Mouse (Mus musculus) Patski (cell line): ENCODE data around the gene Prr15l. TPM values are rescaled to one million over a fixed set of nuclear protein-coding genes. Genes with fewer than 3 reads are reported as not detected.

Experiments used
- ATAC-seq: fragments of 100-300 bp; one replicate; pipeline ENCODE4 v1.8.0; 2021
- CTCF ChIA-PET: fragments of 350-600 bp; sonication (Branson Sonifier 250); formaldehyde crosslinking; loops from one replicate; lab custom pipeline; 2022; ENCODE audit warnings: inconsistent platforms; lab: Charles Lee
- POLR2A ChIA-PET: fragments of 350-600 bp; sonication (Branson Sonifier 250); formaldehyde crosslinking; loops from one replicate; lab custom pipeline; 2022; ENCODE audit warnings: antibody characterized with exemption, inconsistent platforms; lab: Charles Lee
- DNase-seq: peaks from one replicate; pipeline ENCODE4 v3.0.0-alpha.2; 2011; ENCODE audit warnings: low read depth, low spot score
- H3K27me3 ChIP-seq: fragments of 371-371 bp; one replicate; pipeline ENCODE4 v1.5.1; 2021
- CTCF ChIP-seq: fragments of 100-300 bp; IDR thresholded peaks from one replicate; pipeline ENCODE4 v1.5.1; 2021
- in situ Hi-C: fragments of 300-500 bp; cut with MboI; formaldehyde crosslinking; loops from 3 replicates; pipeline ENCODE4 v1.11.1; 2018; ENCODE audit warnings: low pct_unique_long_range_greater_than_20kb, mixed read lengths
- polyA plus RNA-seq: library from polyadenylated mRNA; unstranded; gene quantifications from one replicate; pipeline ENCODE4 v1.2.3, GENCODE M21; 2021

Prr15l gene
- polyA plus RNA-seq, result 2.1 TPM

DNA sequence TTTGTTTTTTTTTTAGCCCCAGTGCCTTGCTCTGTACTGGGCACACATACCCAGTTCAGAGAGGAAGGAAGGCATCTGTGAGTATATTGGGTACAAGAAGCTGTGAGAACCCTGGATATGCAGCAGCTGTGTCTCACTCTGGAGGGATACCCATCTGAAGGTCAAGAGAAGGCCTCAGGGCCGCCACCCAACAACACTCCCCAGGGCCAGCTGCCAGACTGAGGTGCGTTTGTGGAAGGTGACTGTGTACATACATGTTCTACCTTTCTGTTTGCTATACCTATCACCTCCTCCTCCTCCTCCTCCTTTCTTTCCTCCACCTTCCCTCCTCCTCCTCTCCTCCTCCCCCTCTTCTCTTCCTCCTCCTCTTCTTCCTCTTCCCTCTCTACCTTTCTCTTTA lies at the start of gene Prr15l:
Prr15l (plus strand) TSS at position 17 of the 400 bp plus-strand sequence.
- ChIA-PET POLR2A (interaction anchor here (1.2 kb wide), 1 partner anchor 32 kb away, joined by 3 read pairs; no protein-coding TSS in a partner anchor), CTCF (interaction anchor here (1.6 to 2.0 kb wide), 2 partner anchors 9 to 64 kb away, joined by 3 to 6 read pairs; no protein-coding TSS in a partner anchor)
- no peaks in the 10 kb centered on the region for H3K27me3 ChIP-seq
- in situ Hi-C loops, result loop anchor here (5.0 kb wide), 1 partner anchor 99 kb away; the partner anchor contains the start of gene Scrn2
- TF ChIP-seq CTCF, result no peak
- no peak for ATAC-seq
- DNase-seq, result no peak

GRCm38 (mm10) chr11:96878715-96879114 lies 49.2 kb upstream of the Prr15l start:
- H3K27me3 ChIP-seq, result peaks cover 6% of the 10 kb centered on the region
- CTCF ChIA-PET, result no interaction called here
- no peak for ATAC-seq
- POLR2A ChIA-PET, result no interaction called here
- TF ChIP-seq CTCF, result no peak
- in situ Hi-C loops, result no loop called here
- no peak for DNase-seq

DNA sequence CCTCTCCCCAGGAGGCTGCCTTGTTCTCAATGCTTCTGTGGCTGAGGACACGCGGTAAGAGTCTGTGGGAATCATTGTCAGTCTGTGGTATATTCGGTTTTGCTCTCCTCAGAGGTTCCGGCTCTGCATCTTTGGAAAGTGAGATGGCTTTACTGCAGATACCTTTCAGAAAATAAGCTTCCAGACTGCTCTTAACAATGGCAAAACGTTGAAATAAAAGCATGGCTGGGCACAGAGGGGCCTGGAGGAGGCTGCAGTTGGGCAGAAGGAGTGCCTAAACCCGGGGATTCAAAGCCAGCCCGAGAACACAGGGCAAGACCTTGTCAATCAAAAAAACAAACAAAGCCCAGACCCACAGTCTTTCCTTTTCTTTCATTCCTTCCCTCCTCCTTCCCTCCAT lies 48.5 kb upstream of the Prr15l start:
- DNase-seq (no peak), ATAC-seq (no peak)
- ChIA-PET POLR2A (no interaction called here), CTCF (no interaction called here)
- no peak for TF ChIP-seq CTCF
- in situ Hi-C loops, result no loop called here
- peaks cover 6% of the 10 kb centered on the region for H3K27me3 ChIP-seq

DNA sequence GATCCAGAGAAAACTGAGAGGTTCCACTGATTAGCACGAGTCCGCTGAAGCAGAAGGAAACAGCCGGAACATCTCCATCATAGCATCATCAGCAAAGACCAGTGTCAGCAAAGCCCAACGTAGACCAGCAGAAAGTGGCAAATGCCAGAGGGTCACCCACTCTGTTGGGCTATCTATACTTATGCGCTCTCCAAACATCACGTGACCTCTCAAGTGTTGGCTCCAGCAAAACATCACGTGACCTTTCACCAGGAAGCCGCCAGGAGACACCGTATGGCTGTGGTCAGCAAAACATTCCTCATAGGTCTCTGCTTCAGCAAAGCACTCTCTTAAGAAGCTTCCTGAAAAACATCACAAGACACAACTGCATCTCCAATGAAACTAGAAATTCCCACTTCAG lies 47.6 kb upstream of the Prr15l start:
- POLR2A ChIA-PET, result interaction anchor here (0.6 kb wide), 1 partner anchor 99 kb away, joined by 3 read pairs; no protein-coding TSS in a partner anchor
- no peak for DNase-seq
- peaks cover 6% of the 10 kb centered on the region for H3K27me3 ChIP-seq
- ATAC-seq, result no peak
- CTCF ChIA-PET, result no interaction called here
- in situ Hi-C loops, result no loop called here
- TF ChIP-seq CTCF, result no peak

DNA sequence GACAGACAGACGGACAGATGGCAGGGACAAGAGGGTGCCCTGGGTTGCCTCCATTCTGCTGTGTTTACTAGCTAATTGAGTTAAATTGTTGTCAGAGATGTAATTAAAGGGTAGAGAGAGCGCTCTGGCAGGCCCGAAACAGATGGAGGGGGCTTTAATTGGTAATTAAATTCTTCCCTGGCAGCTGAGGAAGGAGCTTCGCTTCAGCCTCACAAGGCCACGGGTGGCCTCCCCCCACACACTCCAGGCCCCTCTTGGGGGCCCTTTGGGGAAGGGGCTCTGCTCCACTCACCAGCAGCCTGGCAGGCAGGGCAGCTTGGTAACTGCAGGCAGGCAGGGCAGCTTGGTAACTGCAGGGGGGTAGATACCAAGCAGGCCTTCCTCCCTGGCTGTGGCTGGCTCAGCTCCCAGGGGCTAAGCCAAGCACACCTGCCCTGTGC lies 42.0 kb upstream of the Prr15l start:
- no peak for ATAC-seq
- no peak for DNase-seq
- H3K27me3 ChIP-seq, result no peaks in the 10 kb centered on the region
- ChIA-PET CTCF (interaction anchor here (0.9 kb wide), 1 partner anchor 24 kb away, joined by 3 read pairs; no protein-coding TSS in a partner anchor), POLR2A (no interaction called here)
- no peak for TF ChIP-seq CTCF
- in situ Hi-C loops, result no loop called here

GRCm38 (mm10) chr11:96886942-96887546 lies 40.9 kb upstream of the Prr15l start:
- DNase-seq (no peak), ATAC-seq (no peak)
- POLR2A ChIA-PET, result no interaction called here
- no peaks in the 10 kb centered on the region for H3K27me3 ChIP-seq
- no peak for TF ChIP-seq CTCF
- CTCF ChIA-PET, result no interaction called here
- in situ Hi-C loops, result no loop called here

GRCm38 (mm10) chr11:96891784-96892527 lies 35.9 kb upstream of the Prr15l start:
- ChIA-PET POLR2A (interaction anchor here (0.6 kb wide), 1 partner anchor 56 kb away, joined by 4 read pairs; no protein-coding TSS in a partner anchor), CTCF (no interaction called here)
- no peak for DNase-seq
- TF ChIP-seq CTCF, result no peak
- H3K27me3 ChIP-seq, result no peaks in the 10 kb centered on the region
- ATAC-seq, result no peak
- in situ Hi-C loops, result no loop called here

DNA sequence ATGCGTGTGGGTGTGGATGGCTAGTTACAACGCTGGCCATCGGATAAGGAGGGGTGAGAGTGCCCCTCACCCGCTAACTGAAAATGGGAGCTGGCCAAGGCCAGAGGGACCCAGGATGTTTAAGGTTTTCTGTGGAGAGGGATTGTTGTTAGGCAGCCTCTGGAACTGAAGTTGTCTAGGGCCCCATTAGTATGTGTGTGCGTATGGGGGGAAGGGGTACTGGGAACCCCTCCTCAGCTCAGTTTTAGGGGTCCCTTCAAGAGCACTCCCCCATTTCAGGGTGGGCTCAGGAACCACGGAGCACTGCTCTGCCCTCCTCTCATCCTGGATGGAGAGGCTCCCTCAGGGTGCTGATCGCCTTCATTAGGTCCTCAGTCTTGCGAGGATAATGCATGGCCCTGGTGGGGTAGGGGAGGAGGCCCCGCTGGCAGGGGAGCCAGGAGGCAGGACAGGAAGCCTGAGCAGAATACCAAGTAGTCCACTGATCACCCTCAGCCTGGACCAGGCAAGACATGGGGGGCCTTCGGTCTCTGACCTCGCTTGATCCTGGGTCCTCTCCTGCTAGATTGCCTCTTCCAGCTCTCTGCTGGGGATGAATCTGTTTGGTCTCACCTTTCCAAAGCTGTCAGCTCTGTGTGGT lies 34.6 kb upstream of the Prr15l start:
- DNase-seq (no peak), ATAC-seq (no peak)
- no peaks in the 10 kb centered on the region for H3K27me3 ChIP-seq
- in situ Hi-C loops, result no loop called here
- CTCF ChIA-PET, result no interaction called here
- TF ChIP-seq CTCF, result no peak
- POLR2A ChIA-PET, result no interaction called here

GRCm38 (mm10) chr11:96895886-96896285 lies 32.0 kb upstream of the Prr15l start:
- in situ Hi-C loops, result no loop called here
- DNase-seq (no peak), ATAC-seq (no peak)
- POLR2A ChIA-PET, result interaction anchor here (0.9 kb wide), 1 partner anchor 32 kb away, joined by 3 read pairs; the partner anchor contains the start of gene Prr15l
- no peak for TF ChIP-seq CTCF
- no peaks in the 10 kb centered on the region for H3K27me3 ChIP-seq
- CTCF ChIA-PET, result interaction anchor here (1.1 kb wide), 1 partner anchor 34 kb away, joined by 3 read pairs; no protein-coding TSS in a partner anchor

DNA sequence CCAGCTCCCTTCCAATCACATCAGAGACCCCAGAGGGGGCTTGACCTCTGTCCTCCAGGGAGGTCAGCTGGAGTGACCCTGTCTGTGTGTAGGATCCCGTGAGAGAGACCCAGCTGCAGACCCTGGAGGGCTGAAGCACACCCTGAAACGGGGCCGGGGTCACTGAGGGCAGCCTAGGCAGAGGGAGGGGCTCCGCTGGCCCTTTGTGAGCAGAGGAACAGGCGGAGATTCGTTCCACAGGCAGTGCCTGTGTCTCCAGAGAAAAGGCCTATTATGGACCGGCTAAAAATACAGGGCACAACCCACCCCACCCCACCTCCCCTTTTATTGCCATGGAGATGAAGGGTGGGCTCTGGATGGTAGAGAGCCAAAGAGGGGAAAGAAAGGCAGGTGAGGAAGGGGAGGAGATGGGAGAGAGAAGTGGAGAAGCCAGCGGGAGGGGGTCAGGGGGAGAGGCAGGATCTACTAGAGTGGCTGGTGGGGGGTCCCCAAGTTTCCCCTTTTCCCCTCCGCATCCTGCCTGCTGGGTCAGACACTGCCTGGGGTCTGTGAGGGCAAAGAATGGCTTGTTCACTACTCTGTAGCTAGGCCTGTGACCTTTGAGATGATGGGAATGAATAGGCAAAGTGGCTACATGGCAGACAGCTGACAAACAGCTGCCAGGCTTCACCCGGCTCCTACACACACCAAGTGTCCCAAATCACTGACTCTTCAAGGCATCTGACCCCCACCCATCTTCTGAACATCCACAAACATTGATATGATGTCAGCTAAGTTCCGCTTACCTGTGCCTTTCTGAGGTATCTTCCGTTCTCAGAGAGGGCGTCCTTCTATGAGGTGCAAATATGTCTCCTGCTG lies 28.2 kb upstream of the Prr15l start:
- DNase-seq (no peak), ATAC-seq (no peak)
- CTCF ChIA-PET, result no interaction called here
- POLR2A ChIA-PET, result interaction anchor here (0.5 to 1.0 kb wide), 2 partner anchors 32 to 634 kb away, joined by 3 to 8 read pairs; no protein-coding TSS in a partner anchor
- H3K27me3 ChIP-seq, result no peaks in the 10 kb centered on the region
- in situ Hi-C loops, result no loop called here
- no peak for TF ChIP-seq CTCF
